Mouse (Mus musculus): ENCODE data around the gene Cpne9. TPM values are rescaled to one million over a fixed set of nuclear protein-coding genes. Genes with fewer than 3 reads are reported as not detected.

The Cpne9 gene
- polyA plus RNA-seq, 1 experiment from 2014 or later = 0.14 TPM

DNA sequence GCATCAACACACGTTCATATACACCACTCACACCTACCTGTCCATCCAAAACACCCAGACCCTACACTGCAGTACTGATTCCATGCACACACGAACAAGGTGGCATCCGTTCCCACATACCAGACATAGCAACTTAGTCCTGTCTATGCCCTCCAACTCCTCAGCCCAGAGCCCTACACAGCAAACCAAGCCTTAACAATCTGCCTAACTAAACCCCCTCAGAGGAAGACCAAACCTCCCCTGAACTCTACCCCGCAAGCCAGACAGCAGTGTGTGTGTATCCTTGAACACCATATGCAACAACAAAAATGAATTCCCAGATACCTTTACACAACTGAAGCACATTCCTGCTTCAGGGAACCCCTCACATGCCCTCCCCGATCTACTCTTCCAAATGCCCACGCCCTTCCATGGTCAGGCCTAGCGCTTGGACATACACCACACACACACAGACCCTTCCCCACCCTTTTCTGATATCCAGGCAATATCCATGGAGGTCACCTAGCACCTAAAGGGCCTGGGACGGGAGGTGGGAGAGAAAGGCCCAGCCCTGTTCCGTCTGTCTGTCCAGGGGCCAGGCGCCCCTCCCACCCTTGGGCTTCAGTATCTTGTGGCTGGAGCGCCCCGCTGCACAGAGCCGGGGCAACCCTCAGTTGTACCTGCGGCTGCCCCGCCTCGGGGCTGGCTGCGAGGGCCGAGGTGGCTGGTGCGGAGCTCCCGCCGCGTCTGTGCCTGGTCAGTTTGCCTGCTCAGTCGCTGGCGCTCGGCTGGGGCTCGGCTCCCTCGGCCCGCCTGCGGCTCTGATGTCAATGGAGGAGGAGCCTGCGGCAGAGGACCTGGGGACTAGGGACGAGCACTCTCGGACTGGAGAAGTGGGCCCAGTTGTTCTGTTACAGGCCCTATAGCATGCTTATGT, 61.3 kb downstream of the Cpne9 start, which contains the start of gene Camk1:
TSS of gene Camk1 (minus strand) at position 808 of the 916 bp plus-strand sequence.
- H3K27me3 ChIP-seq = no peaks in the 10 kb centered on the region
- peak within 1 kb of the TSS; percentile 46 for H3K27ac ChIP-seq
- H3K4me1 ChIP-seq = peaks cover 15% of the 10 kb centered on the region
- H3K9ac ChIP-seq = peak within 1 kb of the TSS; percentile 93
- H3K9me3 ChIP-seq = no peaks in the 10 kb centered on the region
- peak within 1 kb of the TSS; percentile 61 for H3K4me3 ChIP-seq
- WGBS = 16% methylated on average over 32 of the region's 32 CpGs
- peak; percentile 80 for ATAC-seq (ENCODE audit: insufficient number of reproducible peaks, insufficient read depth, low FRiP score, low TSS enrichment)
- peaks cover 24% of the 10 kb centered on the region for H3K36me3 ChIP-seq
- peak within 1 kb of the TSS; percentile 75 for H3K4me2 ChIP-seq (replicated peaks)

DNA sequence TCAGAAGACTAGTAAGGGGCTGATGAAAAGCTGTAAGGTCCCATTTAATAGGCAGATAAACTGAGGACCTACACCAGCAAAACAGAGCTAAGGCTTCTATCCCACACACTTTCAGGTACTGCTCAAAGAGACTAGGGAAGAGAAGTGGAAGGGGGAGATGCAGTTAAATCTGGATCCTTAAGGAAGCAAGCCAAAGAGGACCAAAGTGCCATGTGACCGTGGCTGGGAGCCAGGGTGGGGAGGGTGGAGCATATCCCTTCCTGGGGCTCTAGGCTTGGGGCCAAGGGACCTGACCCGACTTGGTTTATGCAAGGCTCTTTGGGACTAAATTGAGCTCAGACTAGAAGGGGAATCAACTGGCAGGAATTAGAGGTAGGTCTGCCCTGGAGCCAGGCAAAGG, 62.2 kb downstream of the Cpne9 start:
- no peak overlapping the region for H3K9ac ChIP-seq
- H3K27me3 ChIP-seq = no peaks in the 10 kb centered on the region
- peaks cover 15% of the 10 kb centered on the region for H3K4me1 ChIP-seq
- no peak overlapping the region; the same call in 1 of the 2 replicates for H3K4me3 ChIP-seq
- peaks cover 15% of the 10 kb centered on the region for H3K36me3 ChIP-seq
- H3K9me3 ChIP-seq = no peaks in the 10 kb centered on the region
- H3K27ac ChIP-seq = peak overlapping the region; percentile 46; the same call in 1 of the 2 replicates
- ATAC-seq (ENCODE audit: insufficient number of reproducible peaks, insufficient read depth, low FRiP score, low TSS enrichment) = no peak
- H3K4me2 ChIP-seq (replicated peaks) = peak overlapping the region; percentile 75
- 62% methylated on average over 2 of the region's 2 CpGs for WGBS

DNA sequence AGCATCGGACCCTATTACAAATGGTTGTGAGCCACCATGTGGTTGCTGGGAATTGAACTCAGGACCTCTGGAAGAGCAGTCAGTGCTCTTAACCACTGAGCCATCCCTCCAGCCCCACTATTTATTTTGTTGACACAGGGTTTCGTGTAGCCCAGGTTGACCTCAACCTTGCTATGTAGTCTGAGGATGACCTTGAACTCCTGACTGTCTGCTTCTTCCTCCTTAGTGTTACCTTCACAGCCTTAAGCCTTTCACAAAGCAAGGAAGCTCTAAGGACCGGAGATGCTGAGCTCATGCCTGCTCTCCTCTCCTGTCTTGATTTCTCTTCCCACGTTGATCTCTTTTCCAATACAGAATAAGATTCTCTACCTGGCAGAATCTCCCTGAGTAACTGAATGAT, 64.8 kb downstream of the Cpne9 start:
- H3K9ac ChIP-seq = no peak overlapping the region
- ATAC-seq (ENCODE audit: insufficient number of reproducible peaks, insufficient read depth, low FRiP score, low TSS enrichment) = no peak
- no peaks in the 10 kb centered on the region for H3K27me3 ChIP-seq
- WGBS = 72% methylated on average over 4 of the region's 4 CpGs
- no peak overlapping the region for H3K4me3 ChIP-seq
- no peak overlapping the region for H3K4me2 ChIP-seq (replicated peaks)
- no peak overlapping the region for H3K27ac ChIP-seq
- H3K9me3 ChIP-seq = no peaks in the 10 kb centered on the region
- peaks cover 12% of the 10 kb centered on the region for H3K4me1 ChIP-seq
- no peaks in the 10 kb centered on the region for H3K36me3 ChIP-seq

DNA sequence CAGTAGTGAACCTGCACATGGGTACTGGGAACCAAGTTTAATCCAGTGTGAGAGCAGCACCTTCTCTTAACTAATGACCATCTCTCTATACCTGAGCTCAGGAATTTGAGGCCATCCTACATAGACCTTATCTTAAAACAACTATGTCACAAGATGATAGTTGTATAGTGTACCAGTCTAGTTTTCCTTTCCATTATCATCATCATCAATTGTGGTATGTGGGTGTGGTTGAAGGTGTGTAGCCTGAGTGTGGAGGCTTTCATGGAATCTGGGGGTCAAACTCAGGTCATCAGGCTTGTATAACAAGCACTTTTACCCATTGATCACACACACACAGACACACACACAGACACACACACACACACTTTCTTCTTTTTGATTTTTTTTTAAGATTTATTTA, 68.4 kb downstream of the Cpne9 start:
- H3K4me2 ChIP-seq (replicated peaks) = no peak overlapping the region
- no peaks in the 10 kb centered on the region for H3K36me3 ChIP-seq
- H3K9ac ChIP-seq = no peak overlapping the region
- H3K27ac ChIP-seq = no peak overlapping the region
- H3K27me3 ChIP-seq = no peaks in the 10 kb centered on the region
- no peaks in the 10 kb centered on the region for H3K4me1 ChIP-seq
- no peak overlapping the region for H3K4me3 ChIP-seq
- no peak for ATAC-seq (ENCODE audit: insufficient number of reproducible peaks, insufficient read depth, low FRiP score, low TSS enrichment)
- H3K9me3 ChIP-seq = no peaks in the 10 kb centered on the region

DNA sequence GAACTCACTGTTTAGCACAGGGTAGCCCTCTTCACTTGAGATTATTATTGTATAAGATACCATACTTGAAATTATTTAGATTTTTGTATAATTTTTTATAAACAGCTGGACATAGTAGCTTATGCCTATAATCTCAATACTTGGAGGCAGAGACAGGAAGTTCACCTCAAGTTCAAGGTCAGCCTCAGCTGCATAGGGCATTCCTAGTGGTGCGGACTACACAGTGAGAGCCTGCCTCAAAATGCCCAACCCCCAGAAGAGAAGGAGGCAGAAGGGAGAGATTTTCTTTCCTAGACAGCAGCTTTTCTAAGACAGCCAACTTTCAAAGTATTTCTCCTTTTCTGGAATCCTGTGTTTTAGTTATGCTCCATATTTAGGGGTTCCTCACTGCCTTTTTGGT, 69.1 kb downstream of the Cpne9 start:
- Histone ChIP-seq H3K9ac (no peak overlapping the region), H3K4me1 (no peaks in the 10 kb centered on the region), H3K27ac (no peak overlapping the region), H3K4me3 (no peak overlapping the region), H3K27me3 (no peaks in the 10 kb centered on the region), H3K4me2 (replicated peaks) (no peak overlapping the region), H3K9me3 (no peaks in the 10 kb centered on the region), H3K36me3 (no peaks in the 10 kb centered on the region)
- WGBS = 63% methylated on average over 1 of the region's 1 CpGs
- ATAC-seq (ENCODE audit: insufficient number of reproducible peaks, insufficient read depth, low FRiP score, low TSS enrichment) = no peak

DNA sequence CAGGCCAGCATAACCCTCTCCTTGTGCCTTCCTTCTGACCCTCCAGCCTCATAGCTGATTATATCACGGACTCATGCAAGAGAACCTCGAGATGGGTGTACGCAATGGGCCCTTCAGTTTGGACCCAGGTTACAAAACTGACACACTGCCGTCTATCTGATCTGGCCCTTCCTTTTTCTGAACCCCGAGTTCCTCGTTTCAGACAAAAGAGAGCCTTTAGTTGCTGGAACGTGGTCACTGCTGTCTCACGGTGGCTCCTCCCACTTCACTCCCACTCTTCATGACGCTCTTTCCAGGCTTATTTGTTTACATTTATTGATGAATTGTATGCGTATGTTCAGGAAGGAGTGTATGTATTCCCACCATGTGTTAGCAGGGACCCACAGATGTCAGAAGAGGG, 69.5 kb downstream of the Cpne9 start:
- no peak overlapping the region for H3K4me3 ChIP-seq
- no peak overlapping the region for H3K9ac ChIP-seq
- no peaks in the 10 kb centered on the region for H3K36me3 ChIP-seq
- no peaks in the 10 kb centered on the region for H3K9me3 ChIP-seq
- no peaks in the 10 kb centered on the region for H3K27me3 ChIP-seq
- H3K4me2 ChIP-seq (replicated peaks) = no peak overlapping the region
- WGBS = 61% methylated on average over 10 of the region's 10 CpGs
- no peak overlapping the region for H3K27ac ChIP-seq
- no peaks in the 10 kb centered on the region for H3K4me1 ChIP-seq
- no peak for ATAC-seq (ENCODE audit: insufficient number of reproducible peaks, insufficient read depth, low FRiP score, low TSS enrichment)

DNA sequence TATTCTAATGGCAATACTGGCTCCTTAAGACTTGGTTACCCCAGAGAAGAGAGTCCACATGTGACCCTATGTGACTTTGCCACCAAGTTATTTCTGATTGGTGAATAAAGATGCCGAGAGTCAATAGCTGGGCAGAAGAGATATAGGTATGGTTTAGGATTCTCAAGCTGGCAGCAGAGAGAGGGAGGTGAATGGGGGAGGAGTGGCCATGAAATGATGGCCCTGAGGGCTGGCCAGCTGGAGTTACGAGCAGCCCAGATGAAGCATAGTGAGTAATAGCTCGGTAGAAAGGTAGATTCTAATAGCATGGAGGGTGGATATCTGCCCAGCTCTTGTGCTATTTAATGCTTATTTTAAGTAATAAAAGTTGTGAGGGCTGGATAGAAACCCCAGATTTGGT, 70.7 kb downstream of the Cpne9 start:
- Histone ChIP-seq H3K9me3 (no peaks in the 10 kb centered on the region), H3K27me3 (0 out of 2 replicates have a peak, but pooled peaks cover 3% of the 10 kb centered on the region), H3K36me3 (no peaks in the 10 kb centered on the region), H3K4me2 (replicated peaks) (no peak overlapping the region), H3K27ac (no peak overlapping the region), H3K9ac (no peak overlapping the region), H3K4me1 (no peaks in the 10 kb centered on the region), H3K4me3 (no peak overlapping the region)
- no peak for ATAC-seq (ENCODE audit: insufficient number of reproducible peaks, insufficient read depth, low FRiP score, low TSS enrichment)
- WGBS = 68% methylated on average over 3 of the region's 3 CpGs

DNA sequence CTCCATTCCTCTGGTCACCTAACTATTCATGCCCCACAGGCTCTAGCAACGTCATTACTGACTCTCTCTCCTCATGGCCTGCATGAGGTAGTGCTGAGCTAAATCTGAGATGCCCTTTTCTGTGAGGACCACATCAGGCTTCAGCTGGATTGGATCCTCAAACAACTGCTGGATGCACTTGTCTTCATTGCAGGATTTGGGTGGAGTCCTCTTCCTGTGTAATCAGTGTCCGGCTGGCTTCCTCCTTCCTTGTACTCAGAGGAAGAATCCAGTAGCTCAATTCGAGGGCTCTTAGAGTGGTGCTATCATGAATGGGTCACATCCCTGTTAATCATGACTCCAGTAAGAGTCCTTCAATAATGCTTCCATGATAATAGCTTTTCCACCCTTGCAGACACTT, 71.6 kb downstream of the Cpne9 start:
- H3K4me1 ChIP-seq = no peaks in the 10 kb centered on the region
- no peaks in the 10 kb centered on the region for H3K9me3 ChIP-seq
- H3K9ac ChIP-seq = no peak overlapping the region
- no peak for ATAC-seq (ENCODE audit: insufficient number of reproducible peaks, insufficient read depth, low FRiP score, low TSS enrichment)
- H3K4me3 ChIP-seq = no peak overlapping the region
- H3K4me2 ChIP-seq (replicated peaks) = no peak overlapping the region
- no peaks in the 10 kb centered on the region for H3K36me3 ChIP-seq
- no peak overlapping the region for H3K27ac ChIP-seq
- 0 out of 2 replicates have a peak, but pooled peaks cover 3% of the 10 kb centered on the region for H3K27me3 ChIP-seq
- WGBS = 69% methylated on average over 3 of the region's 3 CpGs

Other genes with a start within 250 kb of the Cpne9 start
- 50.8 and 52.6 TPM in 2 replicates for gene Thumpd3, start 236.1 kb upstream of the Cpne9 start, polyA plus RNA-seq (2016; fragmentation: Nextera tagmentation; extraction: Ambion mirVana)
- gene Setd5, start 204.9 kb upstream of the Cpne9 start, polyA plus RNA-seq (2016; fragmentation: Nextera tagmentation; extraction: Ambion mirVana) = 73.7 and 77.6 TPM in 2 replicates
- gene Lhfpl4, start 86.9 kb upstream of the Cpne9 start, polyA plus RNA-seq (2016; fragmentation: Nextera tagmentation; extraction: Ambion mirVana) = 3.8 and 6.6 TPM in 2 replicates
- 46.5 and 47.7 TPM in 2 replicates for gene Mtmr14, start 44.5 kb upstream of the Cpne9 start, polyA plus RNA-seq (2016; fragmentation: Nextera tagmentation; extraction: Ambion mirVana)
- 28.2 and 28.9 TPM in 2 replicates for gene Brpf1, start 24.8 kb downstream of the Cpne9 start, polyA plus RNA-seq (2016; fragmentation: Nextera tagmentation; extraction: Ambion mirVana)
- gene Ogg1, start 44.7 kb downstream of the Cpne9 start, polyA plus RNA-seq (2016; fragmentation: Nextera tagmentation; extraction: Ambion mirVana) = 14.1 and 14.7 TPM in 2 replicates
- 94.1 and 96.3 TPM in 2 replicates for gene Camk1, start 61.7 kb downstream of the Cpne9 start, polyA plus RNA-seq (2016; fragmentation: Nextera tagmentation; extraction: Ambion mirVana)
- gene Tada3, start 95.6 kb downstream of the Cpne9 start, polyA plus RNA-seq (2016; fragmentation: Nextera tagmentation; extraction: Ambion mirVana) = 52.7 and 53.4 TPM in 2 replicates
- 354 and 364 TPM in 2 replicates for gene Arpc4, start 95.8 kb downstream of the Cpne9 start, polyA plus RNA-seq (2016; fragmentation: Nextera tagmentation; extraction: Ambion mirVana)
- gene Ttll3, start 107.0 kb downstream of the Cpne9 start, polyA plus RNA-seq (2016; fragmentation: Nextera tagmentation; extraction: Ambion mirVana) = 6.3 and 6.4 TPM in 2 replicates
- gene Rpusd3, start 137.0 kb downstream of the Cpne9 start, polyA plus RNA-seq (2016; fragmentation: Nextera tagmentation; extraction: Ambion mirVana) = 26.0 and 28.6 TPM in 2 replicates
- not detected in 2 replicates for gene Cidec, start 153.5 kb downstream of the Cpne9 start, polyA plus RNA-seq (2016; fragmentation: Nextera tagmentation; extraction: Ambion mirVana)
- gene Jagn1, start 160.3 kb downstream of the Cpne9 start, polyA plus RNA-seq (2016; fragmentation: Nextera tagmentation; extraction: Ambion mirVana) = 75.0 and 81.6 TPM in 2 replicates
- gene Il17re, start 176.2 kb downstream of the Cpne9 start, polyA plus RNA-seq (2016; fragmentation: Nextera tagmentation; extraction: Ambion mirVana) = 3.4 and 3.9 TPM in 2 replicates
- 3.9 and 5.4 TPM in 2 replicates for gene Il17rc, start 189.1 kb downstream of the Cpne9 start, polyA plus RNA-seq (2016; fragmentation: Nextera tagmentation; extraction: Ambion mirVana)
- 20.1 and 23.1 TPM in 2 replicates for gene Creld1, start 201.0 kb downstream of the Cpne9 start, polyA plus RNA-seq (2016; fragmentation: Nextera tagmentation; extraction: Ambion mirVana)
- 2.9 and 3.5 TPM in 2 replicates for gene Prrt3, start 219.6 kb downstream of the Cpne9 start, polyA plus RNA-seq (2016; fragmentation: Nextera tagmentation; extraction: Ambion mirVana)
- gene Emc3, start 249.3 kb downstream of the Cpne9 start, polyA plus RNA-seq (2016; fragmentation: Nextera tagmentation; extraction: Ambion mirVana) = 85.4 and 90.9 TPM in 2 replicates
- 13.4 and 14.7 TPM in 2 replicates for gene Fancd2, start 249.4 kb downstream of the Cpne9 start, polyA plus RNA-seq (2016; fragmentation: Nextera tagmentation; extraction: Ambion mirVana)

Data from embryonic facial prominence, embryonic 12.5 days (tissue).